Mouse (Mus musculus) ZHBTc4 (cell line): Measurements from ENCODE around the gene Exosc10.

Source experiments
- DNase-seq: peaks from one replicate; pipeline ENCODE4 v3.0.0-alpha.2; 2011; ENCODE audit warnings: low read depth, low spot score

Gene Exosc10

DNA sequence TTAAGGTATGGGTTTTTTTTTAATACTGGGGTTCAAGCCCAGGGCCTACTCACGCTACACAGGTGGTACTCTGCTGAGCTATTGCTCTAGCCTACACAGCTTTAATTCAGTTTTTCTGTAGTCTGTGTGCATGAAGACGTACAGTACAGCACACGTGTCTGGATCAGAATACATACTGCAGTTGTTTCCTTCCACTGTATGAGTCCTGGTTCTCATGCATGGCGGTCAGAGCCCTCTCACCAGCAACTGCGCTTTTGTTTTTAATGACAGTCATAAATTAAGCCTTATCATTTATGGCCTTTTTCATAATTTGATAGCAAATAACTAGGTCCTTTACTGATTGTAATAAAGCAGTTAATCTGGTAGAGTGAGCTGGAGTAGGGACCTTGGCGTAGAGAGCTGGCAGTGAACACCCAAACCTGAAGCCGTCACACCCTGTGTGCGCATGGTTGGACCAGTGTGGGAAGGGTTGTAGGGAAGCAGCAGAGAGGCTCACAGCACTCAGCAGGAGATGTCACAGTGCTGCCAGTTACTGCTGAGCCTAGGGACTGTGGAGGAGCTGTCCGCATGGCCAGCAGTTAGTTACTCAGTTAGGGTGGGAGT lies 12.6 kb downstream of the Exosc10 start:
- no peak for DNase-seq

DNA sequence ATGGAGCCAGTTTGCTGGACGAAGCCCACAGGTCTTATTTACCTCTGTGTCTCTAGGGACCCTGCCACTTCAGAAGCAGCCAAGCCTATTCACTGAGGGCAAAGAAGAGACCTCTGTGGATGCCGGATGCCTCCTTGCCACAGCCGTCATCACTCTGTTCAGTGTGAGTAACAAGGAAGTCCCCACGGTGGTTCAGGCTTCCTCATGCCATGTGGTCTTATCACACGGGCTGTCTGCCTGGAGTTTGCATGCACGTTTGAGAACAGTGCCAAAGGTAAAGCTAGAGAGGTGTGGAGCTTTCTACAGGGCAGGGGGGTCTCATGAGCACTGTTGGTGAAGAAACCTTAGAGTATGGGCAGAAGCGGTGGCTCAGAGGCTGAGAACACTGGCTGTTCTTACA lies 15.0 kb downstream of the Exosc10 start:
- no peak for DNase-seq

GRCm38 (mm10) chr4:148580765-148581164 lies 22.5 kb downstream of the Exosc10 start:
- DNase-seq, result no peak

GRCm38 (mm10) chr4:148581422-148581821 lies 23.2 kb downstream of the Exosc10 start:
- no peak for DNase-seq

DNA sequence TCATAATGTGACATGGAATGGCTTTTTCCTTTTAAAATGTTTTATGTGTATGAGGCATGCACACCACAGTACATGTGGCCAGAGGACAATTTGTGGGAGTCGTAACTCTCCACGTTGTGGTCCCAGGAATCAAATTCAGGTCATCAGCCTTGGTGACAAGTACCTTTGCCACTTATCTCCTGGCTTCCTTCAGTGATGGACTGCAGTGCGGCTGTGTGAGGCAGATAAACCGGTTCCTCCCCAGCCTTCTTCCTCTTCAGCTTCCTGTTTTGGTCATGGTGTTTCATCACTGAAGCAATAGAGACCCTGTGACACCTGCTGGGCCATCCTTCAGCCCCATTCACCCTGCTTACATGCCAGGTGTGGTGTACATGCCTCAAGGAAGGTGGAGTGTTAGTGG lies 25.0 kb downstream of the Exosc10 start:
- no peak for DNase-seq

- no peak for DNase-seq
These were observed 28.4 kb downstream of the Exosc10 start for GRCm38 (mm10) chr4:148586648-148587047.

GRCm38 (mm10) chr4:148588793-148589192 lies 30.6 kb downstream of the Exosc10 start:
- DNase-seq, result no peak

DNA sequence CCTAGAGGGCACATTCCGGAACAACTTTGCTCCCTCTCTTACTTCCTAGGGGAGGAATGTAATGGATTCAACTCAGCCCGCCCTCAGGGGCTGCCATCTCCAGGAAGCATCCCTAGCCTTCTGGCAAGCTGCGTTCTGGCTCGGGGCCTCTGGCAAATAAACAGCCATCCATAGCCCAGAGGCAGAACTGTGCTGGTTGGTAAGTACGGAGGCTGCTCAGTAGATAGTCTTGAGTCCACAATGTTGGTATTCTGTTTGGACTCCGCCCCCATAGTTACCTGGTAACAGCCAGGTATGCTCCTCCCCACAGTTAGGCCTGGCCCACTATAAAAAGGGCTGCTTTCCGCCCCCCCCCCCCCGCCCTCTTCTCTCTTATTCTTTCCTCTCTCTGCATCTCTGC lies 31.3 kb downstream of the Exosc10 start:
- peak; percentile 62 for DNase-seq

DNA sequence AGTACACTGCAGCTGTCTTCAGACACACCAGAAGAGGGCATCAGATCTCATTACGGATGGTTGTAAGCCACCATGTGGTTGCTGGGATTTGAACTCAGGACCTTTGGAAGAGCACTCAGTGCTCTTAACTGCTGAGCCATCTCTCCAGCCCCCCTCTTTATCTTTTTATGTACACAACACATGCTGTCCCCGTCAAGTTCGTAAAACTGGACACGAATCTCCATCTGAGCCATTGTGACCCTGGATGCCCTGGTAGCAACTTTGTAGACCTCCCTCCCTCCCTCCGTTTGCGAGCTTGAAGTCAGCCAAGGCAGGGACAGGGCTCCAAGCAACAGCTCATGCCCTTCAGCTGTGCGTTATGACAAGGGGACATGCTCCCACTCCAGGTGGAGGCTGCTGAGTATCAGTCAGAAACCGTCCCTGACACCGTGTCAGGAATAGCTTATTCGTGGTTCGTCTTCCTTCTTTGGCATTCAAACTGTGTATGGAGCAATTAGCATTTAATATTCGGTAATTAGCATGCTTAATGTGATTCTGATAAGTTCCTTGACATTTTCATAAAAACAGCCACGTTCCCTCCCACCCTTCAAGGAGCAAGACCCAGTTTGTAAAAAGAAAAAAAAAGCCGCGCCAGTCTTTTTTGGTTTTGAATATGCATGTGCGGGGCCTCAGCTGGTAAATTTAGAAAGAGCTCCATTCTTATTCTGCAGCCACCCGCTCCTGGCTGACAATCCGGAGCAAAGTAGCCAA lies 32.4 kb downstream of the Exosc10 start:
- peak; percentile 58 for DNase-seq

- peak; percentile 98 for DNase-seq
These were observed 33.0 kb downstream of the Exosc10 start, which contains the start of gene Srm for GRCm38 (mm10) chr4:148591171-148591630. Gene Srm, plus strand, starts transcription at chr4:148591503.

- DNase-seq, result peak; percentile 36
These were observed 33.6 kb downstream of the Exosc10 start for GRCm38 (mm10) chr4:148591637-148592380.

DNA sequence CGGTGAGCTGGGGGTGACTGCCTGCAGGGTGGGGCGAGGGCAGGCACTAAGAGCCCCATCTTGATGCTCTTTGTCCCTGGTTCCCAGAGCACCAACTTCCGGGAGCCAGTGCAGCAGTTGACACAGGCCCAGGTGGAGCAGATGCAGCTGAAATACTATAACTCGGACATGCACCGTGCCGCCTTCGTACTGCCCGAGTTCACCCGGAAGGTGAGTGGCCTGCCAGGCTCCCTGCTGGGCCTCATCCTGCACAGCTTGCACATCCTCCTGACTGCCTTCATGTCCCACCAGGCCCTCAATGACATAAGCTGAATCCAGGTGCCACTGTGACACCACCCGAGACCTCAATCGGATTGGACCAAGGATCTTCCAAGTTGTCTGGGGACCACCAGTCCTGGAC lies 35.8 kb downstream of the Exosc10 start:
- no peak for DNase-seq

DNA sequence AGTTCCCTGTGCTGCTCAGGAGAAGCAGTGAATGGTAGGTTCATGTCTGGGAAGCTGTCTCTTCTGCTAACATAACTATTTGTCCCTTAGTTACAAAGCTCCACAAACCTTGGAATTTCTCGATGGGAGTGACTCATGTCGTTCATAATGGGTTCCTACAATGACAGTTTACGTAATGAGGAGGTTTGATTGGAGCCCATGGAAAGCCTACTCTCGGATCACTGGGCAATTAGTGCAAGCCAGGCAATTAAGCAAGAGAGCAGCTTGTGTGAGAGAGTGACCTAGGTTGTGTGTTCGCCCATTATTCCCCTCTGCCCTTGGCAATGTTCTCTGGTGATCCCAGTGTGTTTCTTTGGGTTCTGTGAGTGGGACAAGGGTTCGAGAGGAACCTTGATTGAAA lies 37.7 kb downstream of the Exosc10 start:
- DNase-seq, result no peak

GRCm38 (mm10) chr4:148596731-148597130 lies 38.5 kb downstream of the Exosc10 start:
- no peak for DNase-seq

- peak; percentile 37 for DNase-seq
These were observed 40.6 kb downstream of the Exosc10 start for GRCm38 (mm10) chr4:148598826-148599225.

GRCm38 (mm10) chr4:148600316-148600715 lies 42.1 kb downstream of the Exosc10 start:
- DNase-seq, result peak; percentile 56

GRCm38 (mm10) chr4:148601871-148602270 lies 43.6 kb downstream of the Exosc10 start:
- no peak for DNase-seq

GRCm38 (mm10) chr4:148602357-148603120 lies 44.3 kb downstream of the Exosc10 start, which contains the start of gene Masp2:
Gene Masp2, plus strand, starts transcription at chr4:148602554.
- no peak for DNase-seq

- DNase-seq, result peak; percentile 63
These were observed 45.3 kb downstream of the Exosc10 start for GRCm38 (mm10) chr4:148603376-148604139.

DNA sequence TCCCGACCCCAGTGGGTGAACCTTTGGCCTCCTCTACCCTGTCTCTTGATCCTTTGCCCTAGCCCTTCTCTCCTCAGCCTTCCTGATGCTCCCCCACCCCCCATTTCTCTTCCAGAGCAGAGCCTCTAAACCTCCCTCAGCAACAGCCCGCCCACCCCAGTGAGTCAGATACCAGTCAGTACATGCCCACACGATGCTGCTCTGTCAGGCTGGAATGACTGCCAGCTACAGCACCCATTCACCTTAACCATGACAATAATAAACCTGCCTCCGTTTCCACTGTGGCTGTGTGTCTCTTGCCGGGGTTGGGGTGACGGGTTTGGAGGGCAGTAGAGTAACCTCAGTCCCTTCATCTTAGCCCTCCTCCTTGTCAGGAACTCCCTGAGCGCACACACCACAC lies 45.9 kb downstream of the Exosc10 start:
- DNase-seq, result no peak
